Mouse (Mus musculus) embryonic fibroblast, embryonic 13.5 days (primary cell): ENCODE data around the gene Cxcl1. TPM values are rescaled to one million over a fixed set of nuclear protein-coding genes. Genes with fewer than 3 reads are reported as not detected.
"Not testable (repeated sequence)": the region's sequence is repeated elsewhere in the genome, so short reads cannot be mapped to it uniquely, and the experiment has no call there.

Experiments
- H3K27ac ChIP-seq: 2 replicates; pipeline ENCODE4 v1.5.1; 2012; ENCODE audit warnings: low read length, control low read depth, inconsistent platforms; ENCODE audit not compliant: insufficient read depth
- H3K4me1 ChIP-seq: 2 replicates; pipeline ENCODE4 v1.6.1; 2011; ENCODE audit warnings: low read length; ENCODE audit not compliant: control insufficient read depth, insufficient read depth
- H3K4me3 ChIP-seq: 2 replicates; pipeline ENCODE4 v1.5.1; 2011; ENCODE audit warnings: mild to moderate bottlenecking, control low read depth, low read length; ENCODE audit not compliant: insufficient read depth
- CTCF ChIP-seq: IDR thresholded peaks from 2 replicates; pipeline ENCODE4 v1.5.1; 2011; ENCODE audit warnings: mild to moderate bottlenecking, control low read depth, low read length, moderate library complexity, borderline replicate concordance; ENCODE audit not compliant: insufficient read depth
- POLR2A ChIP-seq: IDR thresholded peaks from 2 replicates; pipeline ENCODE4 v1.6.1; 2011; ENCODE audit warnings: low read depth, mild to moderate bottlenecking, control low read depth, low read length, moderate library complexity
- polyA plus RNA-seq: library from polyadenylated mRNA; stranded (reverse); fragments of >200 nt; gene quantifications from 2 replicates; pipeline ENCODE4 v1.2.4, GENCODE M21; 2011; ENCODE audit warnings: low read depth; ENCODE audit not compliant: missing spikeins, insufficient read length

The Cxcl1 gene
- polyA plus RNA-seq = 22.0 and 40.1 TPM in 2 replicates

- H3K4me1 ChIP-seq = peaks cover 2% of the 10 kb centered on the region; the same call in 1 of the 2 replicates
- no peak within 1 kb of the TSS for H3K27ac ChIP-seq
- TF ChIP-seq CTCF (peak; percentile 66; the same call in 1 of the 2 replicates), POLR2A (peak; percentile 78)
- peak within 1 kb of the TSS; percentile 54 for H3K4me3 ChIP-seq
Observed at GRCm38 (mm10) chr5:90890519-90891463, at the start of gene Cxcl1. Cxcl1 (plus strand) TSS chr5:90891241.

- H3K4me1 ChIP-seq = peaks cover 2% of the 10 kb centered on the region
- no peak overlapping the region for H3K27ac ChIP-seq
- no peak overlapping the region for H3K4me3 ChIP-seq
- TF ChIP-seq POLR2A (no peak), CTCF (no peak)
Observed at GRCm38 (mm10) chr5:90843891-90844290, 47.1 kb upstream of the Cxcl1 start.

- not testable (repeated sequence) for H3K4me1 ChIP-seq, H3K27ac ChIP-seq, H3K4me3 ChIP-seq
Observed at GRCm38 (mm10) chr5:90850096-90850495, 40.9 kb upstream of the Cxcl1 start.

GRCm38 (mm10) chr5:90851391-90851790 lies 39.6 kb upstream of the Cxcl1 start:
- not testable (repeated sequence) for H3K4me1 ChIP-seq, H3K27ac ChIP-seq, H3K4me3 ChIP-seq

GRCm38 (mm10) chr5:90853206-90853605 lies 37.8 kb upstream of the Cxcl1 start:
- Histone ChIP-seq H3K4me3 (no peak overlapping the region), H3K4me1 (no peaks in the 10 kb centered on the region; the same call in 1 of the 2 replicates), H3K27ac (no peak overlapping the region)
- TF ChIP-seq CTCF (no peak), POLR2A (no peak)

GRCm38 (mm10) chr5:90855308-90856230 lies 35.5 kb upstream of the Cxcl1 start:
- TF ChIP-seq CTCF = no peak
- TF ChIP-seq POLR2A = no peak
- no peak overlapping the region for H3K4me3 ChIP-seq
- peak overlapping the region; percentile 89 for H3K27ac ChIP-seq
- no peaks in the 10 kb centered on the region; the same call in 1 of the 2 replicates for H3K4me1 ChIP-seq

- Histone ChIP-seq H3K4me3 (no peak overlapping the region), H3K4me1 (no peaks in the 10 kb centered on the region; the same call in 1 of the 2 replicates), H3K27ac (0 out of 2 replicates have a peak overlapping the region, but pooled peaks have one; percentile 2)
- TF ChIP-seq POLR2A (no peak), CTCF (no peak)
Observed at GRCm38 (mm10) chr5:90857463-90857862, 33.6 kb upstream of the Cxcl1 start.

- Histone ChIP-seq H3K4me3 (no peak overlapping the region), H3K4me1 (no peaks in the 10 kb centered on the region; the same call in 1 of the 2 replicates), H3K27ac (peak overlapping the region; percentile 17; the same call in 1 of the 2 replicates)
- TF ChIP-seq POLR2A (no peak), CTCF (no peak)
Observed at GRCm38 (mm10) chr5:90858429-90858828, 32.6 kb upstream of the Cxcl1 start.

- H3K27ac ChIP-seq = peak overlapping the region; percentile 17
- no peaks in the 10 kb centered on the region; the same call in 1 of the 2 replicates for H3K4me1 ChIP-seq
- TF ChIP-seq POLR2A = no peak
- no peak for TF ChIP-seq CTCF
- H3K4me3 ChIP-seq = no peak overlapping the region
Observed at GRCm38 (mm10) chr5:90859031-90859430, 32.0 kb upstream of the Cxcl1 start.
